ENCODE assay signal across 27 mouse cellular contexts in the genomic region with DNA sequence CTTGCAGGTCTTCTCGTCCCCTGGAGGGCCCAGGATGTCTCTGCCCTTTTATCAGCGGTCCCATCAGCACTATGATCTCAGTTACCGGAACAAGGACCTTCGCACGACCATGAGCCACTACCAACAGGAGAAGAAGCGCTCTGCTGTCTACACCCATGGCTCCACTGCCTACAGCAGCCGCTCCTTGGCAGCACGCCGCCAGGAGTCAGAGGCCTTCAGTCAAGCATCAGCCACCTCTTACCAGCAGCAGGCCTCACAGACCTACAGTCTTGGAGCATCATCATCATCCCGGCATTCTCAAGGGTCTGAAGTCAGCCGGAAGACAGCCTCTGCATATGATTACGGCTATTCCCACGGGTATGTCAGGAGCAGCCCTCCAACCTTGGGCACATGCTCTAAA. TPM values are rescaled to one million over a fixed set of nuclear protein-coding genes. Genes with fewer than 3 reads are reported as not detected.
DNase-seq lines count a peak whose midpoint lies in the region; ATAC-seq and TF ChIP-seq lines count a peak whose summit lies in the region.
"Had no signal": no experiment of that assay in that cellular context is flagged by ENCODE, and none has a peak within 500 bp of the region (broad histone marks: within the 10 kb centered on the region; RNA-seq: fewer than 3 reads in every experiment).

No protein-coding gene starts in this region.

- H3K27ac ChIP-seq in heart, adult 2 months, result peak overlapping the region; percentile 26; the same call in 1 of the 2 replicates
- no peak overlapping the region for H3K27ac ChIP-seq in heart, embryonic 11.5 days (ENCODE audit: low read depth, low read length)
- H3K27ac ChIP-seq in heart, embryonic 15.5 days, result peak overlapping the region; percentile 46
- H3K27ac ChIP-seq in embryonic facial prominence, embryonic 11.5 days (replicated peaks; ENCODE audit: low read depth, low read length), result no peak overlapping the region; the same call in 1 of the 2 replicates
- H3K27ac ChIP-seq in liver, postnatal 0 days (ENCODE audit: low read depth), result no peak overlapping the region
- H3K27ac ChIP-seq in neural tube, embryonic 15.5 days (replicated peaks), result no peak overlapping the region
- H3K27ac ChIP-seq: intestine, embryonic 15.5 days; kidney, postnatal 0 days; liver, embryonic 12.5 days; midbrain, embryonic 12.5 days; neural tube, embryonic 12.5 days had no signal

- no peak for TF ChIP-seq POLR2A in heart, adult 2 months (IDR thresholded peaks at IDR 0.05; ENCODE audit: insufficient read depth, low read depth, low read length)

- no peak for TF ChIP-seq CTCF in heart, adult 2 months (IDR thresholded peaks at IDR 0.05)
- no peak for TF ChIP-seq CTCF in liver, postnatal 0 days (IDR thresholded peaks at IDR 0.05; ENCODE audit: low read depth)

- no peak overlapping the region; the same call in 1 of the 2 replicates for H3K9ac ChIP-seq in heart, adult 2 months (ENCODE audit: low read depth, low read length)
- H3K9ac ChIP-seq in heart, embryonic 11.5 days (ENCODE audit: low read depth, low read length), result no peak overlapping the region; the same call in 1 of the 2 replicates
- H3K9ac ChIP-seq in heart, embryonic 15.5 days, result peak overlapping the region; percentile 37
- H3K9ac ChIP-seq in embryonic facial prominence, embryonic 11.5 days (replicated peaks; ENCODE audit: low read length), result no peak overlapping the region
- H3K9ac ChIP-seq in liver, postnatal 0 days (replicated peaks), result no peak overlapping the region
- no peak overlapping the region for H3K9ac ChIP-seq in neural tube, embryonic 15.5 days (replicated peaks)
- H3K9ac ChIP-seq: intestine, embryonic 15.5 days; liver, embryonic 12.5 days; midbrain, embryonic 12.5 days; neural tube, embryonic 12.5 days had no signal

- peaks cover 35% of the 10 kb centered on the region for H3K36me3 ChIP-seq in heart, adult 2 months (ENCODE audit: control insufficient read depth, insufficient read depth, low read length)
- 0 out of 2 replicates have a peak, but pooled peaks cover 2% of the 10 kb centered on the region for H3K36me3 ChIP-seq in heart, embryonic 11.5 days (ENCODE audit: control insufficient read depth, insufficient read depth, low read length)
- peaks cover 6% of the 10 kb centered on the region; the same call in 1 of the 2 replicates for H3K36me3 ChIP-seq in heart, embryonic 15.5 days
- no peaks in the 10 kb centered on the region for H3K36me3 ChIP-seq in embryonic facial prominence, embryonic 11.5 days (replicated peaks; ENCODE audit: control insufficient read depth, insufficient read depth, low read depth, low read length)
- H3K36me3 ChIP-seq in liver, postnatal 0 days (replicated peaks; ENCODE audit: insufficient read depth, low read length), result no peaks in the 10 kb centered on the region
- no peaks in the 10 kb centered on the region for H3K36me3 ChIP-seq in neural tube, embryonic 15.5 days
- H3K36me3 ChIP-seq: intestine, embryonic 15.5 days; liver, embryonic 12.5 days; midbrain, embryonic 12.5 days; neural tube, embryonic 12.5 days had no signal

- no peaks in the 10 kb centered on the region for H3K79me2 ChIP-seq in heart, adult 2 months (replicated peaks; ENCODE audit: control insufficient read depth, insufficient read depth, low read length)

- intact Hi-C loops in heart, adult 2 months (cut with DNase I), result loop anchor here (2.0 kb wide), 1 partner anchor 26 kb away; no protein-coding TSS in a partner anchor

- no peak for ATAC-seq in heart, embryonic 11.5 days (replicated peaks; ENCODE audit: insufficient number of reproducible peaks, low FRiP score, low TSS enrichment)
- ATAC-seq in heart, embryonic 15.5 days (replicated peaks; ENCODE audit: insufficient number of reproducible peaks, insufficient read depth, low FRiP score, low read depth), result no peak
- ATAC-seq in embryonic facial prominence, embryonic 11.5 days (replicated peaks; ENCODE audit: insufficient number of reproducible peaks, low FRiP score, low TSS enrichment, low read depth), result 0 out of 2 replicates have a peak, but pooled peaks have one; percentile 52
- no peak for ATAC-seq in liver, postnatal 0 days
- ATAC-seq in neural tube, embryonic 15.5 days (ENCODE audit: low FRiP score), result no peak
- ATAC-seq: forebrain, embryonic 14.5 days; hindbrain, embryonic 16.5 days; intestine, embryonic 15.5 days; liver, embryonic 12.5 days; lung, postnatal 0 days had no signal

- 61% methylated on average over 13 of the region's 13 CpGs for WGBS in heart, adult 2 months
- WGBS in heart, embryonic 11.5 days (ENCODE audit: insufficient replicate concordance), result 81% methylated on average over 13 of the region's 13 CpGs
- WGBS in heart, embryonic 15.5 days, result 79% methylated on average over 13 of the region's 13 CpGs
- 87% methylated on average over 13 of the region's 13 CpGs for WGBS in embryonic facial prominence, embryonic 11.5 days
- WGBS in liver, postnatal 0 days (ENCODE audit: insufficient replicate concordance), result 85% methylated on average over 13 of the region's 13 CpGs
- 91% methylated on average over 13 of the region's 13 CpGs for WGBS in neural tube, embryonic 15.5 days

- H3K4me1 ChIP-seq in heart, adult 2 months (ENCODE audit: control insufficient read depth, insufficient read depth, low read length), result peaks cover 7% of the 10 kb centered on the region
- H3K4me1 ChIP-seq in heart, embryonic 11.5 days (ENCODE audit: control insufficient read depth, insufficient read depth, low read length), result peaks cover 18% of the 10 kb centered on the region
- H3K4me1 ChIP-seq in heart, embryonic 15.5 days (replicated peaks), result peaks cover 49% of the 10 kb centered on the region
- no peaks in the 10 kb centered on the region for H3K4me1 ChIP-seq in embryonic facial prominence, embryonic 11.5 days (ENCODE audit: control insufficient read depth, insufficient read depth, low read length)
- H3K4me1 ChIP-seq in liver, postnatal 0 days (ENCODE audit: insufficient read depth), result no peaks in the 10 kb centered on the region
- H3K4me1 ChIP-seq in neural tube, embryonic 15.5 days, result peaks cover 6% of the 10 kb centered on the region; the same call in 1 of the 2 replicates
- H3K4me1 ChIP-seq: midbrain, embryonic 12.5 days had no signal

- H3K4me2 ChIP-seq in heart, embryonic 11.5 days, result no peak overlapping the region; the same call in 1 of the 2 replicates
- H3K4me2 ChIP-seq in heart, embryonic 15.5 days, result peak overlapping the region; percentile 61
- H3K4me2 ChIP-seq in embryonic facial prominence, embryonic 11.5 days (ENCODE audit: low read depth, low read length), result no peak overlapping the region
- H3K4me2 ChIP-seq in liver, postnatal 0 days (ENCODE audit: low read depth, low read length), result no peak overlapping the region
- H3K4me2 ChIP-seq in neural tube, embryonic 15.5 days, result no peak overlapping the region
- H3K4me2 ChIP-seq: intestine, embryonic 15.5 days; liver, embryonic 12.5 days; midbrain, embryonic 12.5 days; neural tube, embryonic 12.5 days had no signal

- H3K9me3 ChIP-seq in heart, embryonic 11.5 days (replicated peaks; ENCODE audit: control insufficient read depth, low read length), result no peaks in the 10 kb centered on the region
- H3K9me3 ChIP-seq in heart, embryonic 15.5 days (replicated peaks), result no peaks in the 10 kb centered on the region
- no peaks in the 10 kb centered on the region for H3K9me3 ChIP-seq in embryonic facial prominence, embryonic 11.5 days (replicated peaks; ENCODE audit: control insufficient read depth, low read length)
- H3K9me3 ChIP-seq in liver, postnatal 0 days (ENCODE audit: low read length), result no peaks in the 10 kb centered on the region
- no peaks in the 10 kb centered on the region for H3K9me3 ChIP-seq in neural tube, embryonic 15.5 days (replicated peaks)
- H3K9me3 ChIP-seq: intestine, embryonic 15.5 days; liver, embryonic 12.5 days; megakaryocyte, embryonic 14.5 days; midbrain, embryonic 12.5 days; neural tube, embryonic 12.5 days had no signal

- no peaks in the 10 kb centered on the region for H3K27me3 ChIP-seq in heart, adult 2 months (ENCODE audit: control insufficient read depth, insufficient read depth, low read length)
- no peaks in the 10 kb centered on the region for H3K27me3 ChIP-seq in heart, embryonic 11.5 days (ENCODE audit: control insufficient read depth, insufficient read depth, low read length)
- no peaks in the 10 kb centered on the region for H3K27me3 ChIP-seq in heart, embryonic 15.5 days
- H3K27me3 ChIP-seq in embryonic facial prominence, embryonic 11.5 days (ENCODE audit: control insufficient read depth, insufficient read depth, low read length), result no peaks in the 10 kb centered on the region
- no peaks in the 10 kb centered on the region for H3K27me3 ChIP-seq in liver, postnatal 0 days (ENCODE audit: insufficient read depth, low read length)
- no peaks in the 10 kb centered on the region for H3K27me3 ChIP-seq in neural tube, embryonic 15.5 days (replicated peaks)
- H3K27me3 ChIP-seq: intestine, embryonic 15.5 days; liver, embryonic 12.5 days; megakaryocyte, embryonic 14.5 days; midbrain, embryonic 12.5 days; neural tube, embryonic 12.5 days had no signal

- no peak for TF ChIP-seq EP300 in heart, adult 2 months (IDR thresholded peaks at IDR 0.05; ENCODE audit: insufficient read depth, low read depth, low read length)
- no peak for TF ChIP-seq EP300 in liver, postnatal 0 days (IDR thresholded peaks at IDR 0.05; ENCODE audit: low read depth)

- DNase-seq in heart, adult 2 months, result no peak
- DNase-seq in heart, postnatal 4 days, result no peak
- no peak for DNase-seq in embryonic facial prominence, embryonic 11.5 days (ENCODE audit: low spot score)
- DNase-seq in liver, postnatal 0 days, result no peak
- DNase-seq: adrenal gland, postnatal 25 days; cerebellum, adult 11-12 months; cerebellum, adult 9-11 months; embryo, embryonic 11 days; kidney, adult 8-10 months; kidney, postnatal 4 days; lung, adult 18-20 months; lung, postnatal 4 days; thymus, adult 2 months; thymus, postnatal 36 days had no signal

- no peak overlapping the region for H3K4me3 ChIP-seq in heart, adult 2 months
- H3K4me3 ChIP-seq in heart, embryonic 11.5 days (ENCODE audit: low read depth, low read length), result no peak overlapping the region
- H3K4me3 ChIP-seq in heart, embryonic 15.5 days, result peak overlapping the region; percentile 46; the same call in 1 of the 2 replicates
- no peak overlapping the region for H3K4me3 ChIP-seq in embryonic facial prominence, embryonic 11.5 days (ENCODE audit: low read depth, low read length)
- H3K4me3 ChIP-seq in liver, postnatal 0 days (ENCODE audit: low read depth, low read length), result no peak overlapping the region
- no peak overlapping the region for H3K4me3 ChIP-seq in neural tube, embryonic 15.5 days (replicated peaks)
- H3K4me3 ChIP-seq: intestine, embryonic 15.5 days; liver, embryonic 12.5 days; megakaryocyte, embryonic 14.5 days; midbrain, embryonic 12.5 days; myocyte; neural tube, embryonic 12.5 days had no signal

RNA-seq across cellular contexts. Expression of a gene that starts 20.2 kb away (rescaled TPM):
- 1,000 to 10,000 TPM in 1 of 2 experiments, 100 to 1,000 TPM in 1; 822 to 1,002 TPM for total RNA-seq in heart, adult 2 months (2021)
- 617 and 695 TPM in 2 replicates for polyA plus RNA-seq in heart, adult 2 months (2012; rRNA removed)
- polyA plus RNA-seq in heart, embryonic 11.5 days (2014; fragmentation: Nextera tagmentation; extraction: Ambion mirVana), result 878 and 906 TPM in 2 replicates
- polyA plus RNA-seq in heart, embryonic 15.5 days (2015; fragmentation: Nextera tagmentation; extraction: Ambion mirVana), result 619 and 705 TPM in 2 replicates
- 100 to 1,000 TPM; 733 to 785 TPM for total RNA-seq in heart, postnatal 4 days (2021)
- polyA plus RNA-seq in embryonic facial prominence, embryonic 11.5 days (2014; fragmentation: Nextera tagmentation; extraction: Ambion mirVana), result 595 and 613 TPM in 2 replicates
- 195 and 199 TPM in 2 replicates for polyA plus RNA-seq in liver, postnatal 0 days (2015; fragmentation: Nextera tagmentation; extraction: Ambion mirVana)
- 103 and 187 TPM in 2 replicates for polyA plus RNA-seq in neural tube, embryonic 15.5 days (2015; fragmentation: Nextera tagmentation; extraction: Ambion mirVana)

RNA-seq across cellular contexts. Expression of a gene that starts 20.4 kb away (rescaled TPM):
- 1,000 to 10,000 TPM in 1 of 2 experiments, 100 to 1,000 TPM in 1; 865 to 1,030 TPM for total RNA-seq in heart, adult 2 months (2021)
- 222 and 381 TPM in 2 replicates for polyA plus RNA-seq in heart, adult 2 months (2012; rRNA removed)
- polyA plus RNA-seq in heart, embryonic 11.5 days (2014; fragmentation: Nextera tagmentation; extraction: Ambion mirVana), result 208 and 237 TPM in 2 replicates
- 164 and 185 TPM in 2 replicates for polyA plus RNA-seq in heart, embryonic 15.5 days (2015; fragmentation: Nextera tagmentation; extraction: Ambion mirVana)
- 100 to 1,000 TPM; 944 to 986 TPM for total RNA-seq in heart, postnatal 4 days (2021)
- 4.7 and 5.9 TPM in 2 replicates for polyA plus RNA-seq in embryonic facial prominence, embryonic 11.5 days (2014; fragmentation: Nextera tagmentation; extraction: Ambion mirVana)
- 2.1 and 4.4 TPM in 2 replicates for polyA plus RNA-seq in liver, postnatal 0 days (2015; fragmentation: Nextera tagmentation; extraction: Ambion mirVana)
- polyA plus RNA-seq in neural tube, embryonic 15.5 days (2015; fragmentation: Nextera tagmentation; extraction: Ambion mirVana), result 3.3 and 3.6 TPM in 2 replicates

Comparison
In these comparisons a context has a peak if more than half of its experiments do, and no peak if none do; other contexts are left out.
1. H3K27ac ChIP-seq: peak in heart, adult 2 months (single experiment) and heart, embryonic 15.5 days (single experiment); none in heart, embryonic 11.5 days (single experiment), embryonic facial prominence, embryonic 11.5 days (single experiment), liver, postnatal 0 days (single experiment) and neural tube, embryonic 15.5 days (single experiment).
2. RNA of a gene that starts 20.4 kb away (polyA plus RNA-seq): 222 to 381 TPM in heart, adult 2 months, 208 to 237 TPM in heart, embryonic 11.5 days and 164 to 185 TPM in heart, embryonic 15.5 days; 4.7 to 5.9 TPM in embryonic facial prominence, embryonic 11.5 days, 3.3 to 3.6 TPM in neural tube, embryonic 15.5 days and 2.1 to 4.4 TPM in liver, postnatal 0 days; every median in the first group is over 10 times any median in the second.